Mouse (Mus musculus) neural tube, embryonic 11.5 days (tissue): ENCODE results near the gene Hspbap1. TPM values are rescaled to one million over a fixed set of nuclear protein-coding genes. Genes with fewer than 3 reads are reported as not detected.

ENCODE experiments used
- ATAC-seq: fragments of 200-750 bp; cut with Nextera tagmentation; 2 replicates; pipeline ENCODE4 v1.8.0; 2017; ENCODE audit warnings: moderate number of reproducible peaks, mild to moderate bottlenecking, moderate TSS enrichment, moderate library complexity; ENCODE audit not compliant: insufficient read depth, low FRiP score, low TSS enrichment
- DNase-seq: peaks from one replicate; pipeline ENCODE4 v3.0.0-alpha.2; 2015; ENCODE audit warnings: low spot score
- H3K27ac ChIP-seq: fragments of 300-500 bp; sonication (generic); 2 replicates; pipeline ENCODE4 v1.5.1; 2014; ENCODE audit warnings: low read depth, mild to moderate bottlenecking, low read length
- H3K27me3 ChIP-seq: fragments of 300-500 bp; sonication (generic); 2 replicates; pipeline ENCODE4 v1.6.1; 2014; ENCODE audit warnings: mild to moderate bottlenecking, low read length, mixed read lengths; ENCODE audit not compliant: control insufficient read depth, insufficient read depth
- H3K36me3 ChIP-seq: fragments of 300-500 bp; sonication (generic); 2 replicates; pipeline ENCODE4 v1.6.1; 2014; ENCODE audit warnings: mild to moderate bottlenecking, low read length, moderate library complexity, mixed read lengths; ENCODE audit not compliant: control insufficient read depth, insufficient read depth
- H3K4me1 ChIP-seq: fragments of 300-500 bp; sonication (generic); 2 replicates; pipeline ENCODE4 v1.6.1; 2014; ENCODE audit warnings: low read length, mixed read lengths; ENCODE audit not compliant: control insufficient read depth, insufficient read depth
- H3K4me2 ChIP-seq: fragments of 300-500 bp; sonication (generic); 2 replicates; pipeline ENCODE4 v1.6.1; 2014; ENCODE audit warnings: low read depth, mild to moderate bottlenecking, moderate library complexity
- H3K4me3 ChIP-seq: fragments of 300-500 bp; sonication (generic); 2 replicates; pipeline ENCODE4 v1.5.1; 2014; ENCODE audit warnings: low read depth, low read length
- H3K9ac ChIP-seq: fragments of 300-500 bp; sonication (generic); 2 replicates; pipeline ENCODE4 v1.6.1; 2014; ENCODE audit warnings: mild to moderate bottlenecking, low read length
- H3K9me3 ChIP-seq: fragments of 300-500 bp; sonication (generic); 2 replicates; pipeline ENCODE4 v1.6.1; 2016; ENCODE audit warnings: low read length; ENCODE audit not compliant: control insufficient read depth
- WGBS: fragments of 180-500 bp; shearing (Covaris S2); extraction: QIAGEN DNeasy Blood & Tissue Kit; methylation state at CpG from one replicate; pipeline ENCODE4 v1.1.7; 2014; 5-methylcytosine and 5-hydroxymethylcytosine counted together
- polyA plus RNA-seq: library from polyadenylated mRNA; unstranded; fragments of >200 nt; fragmentation: Nextera tagmentation; extraction: Ambion mirVana; gene quantifications from 2 replicates; pipeline ENCODE4 v1.2.1, GENCODE M21; 2014

The Hspbap1 gene
- polyA plus RNA-seq, 1 experiment from 2014 or later = 23.8 TPM

- Histone ChIP-seq H3K4me3 (peak within 1 kb of the TSS; percentile 84), H3K27ac (peak within 1 kb of the TSS; percentile 64; the same call in 1 of the 2 replicates), H3K36me3 (no peaks in the 10 kb centered on the region), H3K9ac (peak within 1 kb of the TSS; percentile 93), H3K9me3 (no peaks in the 10 kb centered on the region), H3K4me1 (peaks cover 13% of the 10 kb centered on the region), H3K4me2 (peak within 1 kb of the TSS; percentile 88), H3K27me3 (no peaks in the 10 kb centered on the region)
- DNase-seq (peak; percentile 84), ATAC-seq (peak; percentile 69)
- under 1% methylated on average over 45 of the region's 78 CpGs for WGBS
Observed at GRCm38 (mm10) chr16:35768785-35769642, 1.2 kb upstream of the Hspbap1 start, which contains the start of gene Dirc2. Gene Dirc2, minus strand, starts transcription at chr16:35769356.

- H3K36me3 ChIP-seq = no peaks in the 10 kb centered on the region
- H3K9ac ChIP-seq = no peak overlapping the region
Observed at GRCm38 (mm10) chr16:35771141-35771540, 966 bp downstream of the Hspbap1 start.

GRCm38 (mm10) chr16:35771606-35772005 is 1.4 kb downstream of the Hspbap1 start:
- Histone ChIP-seq H3K27me3 (no peaks in the 10 kb centered on the region), H3K4me3 (no peak overlapping the region), H3K4me2 (no peak overlapping the region), H3K27ac (no peak overlapping the region), H3K4me1 (peaks cover 13% of the 10 kb centered on the region), H3K36me3 (no peaks in the 10 kb centered on the region), H3K9ac (no peak overlapping the region), H3K9me3 (no peaks in the 10 kb centered on the region)
- DNase-seq = no peak
- 86% methylated on average over 5 of the region's 5 CpGs for WGBS
- ATAC-seq = no peak

More at GRCm38 (mm10) chr16:35771141-35771540, 966 bp downstream of the Hspbap1 start:
- Histone ChIP-seq H3K4me3 (no peak overlapping the region; the same call in 1 of the 2 replicates), H3K4me1 (peaks cover 13% of the 10 kb centered on the region), H3K27me3 (no peaks in the 10 kb centered on the region), H3K4me2 (peak overlapping the region; percentile 88), H3K9me3 (no peaks in the 10 kb centered on the region), H3K27ac (no peak overlapping the region)
- WGBS = 20% methylated on average over 8 of the region's 8 CpGs
- DNase-seq = no peak
- ATAC-seq = no peak

GRCm38 (mm10) chr16:35772598-35772997 is 2.4 kb downstream of the Hspbap1 start:
- Histone ChIP-seq H3K4me2 (no peak overlapping the region), H3K9ac (no peak overlapping the region), H3K4me1 (peaks cover 13% of the 10 kb centered on the region), H3K36me3 (no peaks in the 10 kb centered on the region), H3K9me3 (no peaks in the 10 kb centered on the region), H3K27me3 (no peaks in the 10 kb centered on the region), H3K27ac (no peak overlapping the region), H3K4me3 (no peak overlapping the region)
- no peak for DNase-seq
- 94% methylated on average over 5 of the region's 5 CpGs for WGBS
- ATAC-seq = no peak

GRCm38 (mm10) chr16:35775835-35776234 is 5.7 kb downstream of the Hspbap1 start:
- Histone ChIP-seq H3K4me3 (no peak overlapping the region), H3K27ac (no peak overlapping the region), H3K9me3 (no peaks in the 10 kb centered on the region), H3K4me1 (peaks cover 5% of the 10 kb centered on the region), H3K9ac (no peak overlapping the region), H3K4me2 (no peak overlapping the region), H3K36me3 (no peaks in the 10 kb centered on the region), H3K27me3 (no peaks in the 10 kb centered on the region)
- DNase-seq (no peak), ATAC-seq (no peak)
- 93% methylated on average over 1 of the region's 1 CpGs for WGBS

GRCm38 (mm10) chr16:35776737-35777136 is 6.6 kb downstream of the Hspbap1 start:
- H3K36me3 ChIP-seq = no peaks in the 10 kb centered on the region
- no peak overlapping the region for H3K4me2 ChIP-seq
- no peak overlapping the region for H3K4me3 ChIP-seq
- no peak for ATAC-seq
- WGBS = 95% methylated on average over 7 of the region's 7 CpGs
- H3K9me3 ChIP-seq = no peaks in the 10 kb centered on the region
- H3K27ac ChIP-seq = no peak overlapping the region
- no peaks in the 10 kb centered on the region for H3K4me1 ChIP-seq
- DNase-seq = no peak
- no peak overlapping the region for H3K9ac ChIP-seq
- H3K27me3 ChIP-seq = no peaks in the 10 kb centered on the region

- no peak for DNase-seq
- H3K27ac ChIP-seq = no peak overlapping the region
- H3K4me1 ChIP-seq = no peaks in the 10 kb centered on the region
- WGBS = 97% methylated on average over 4 of the region's 4 CpGs
- H3K36me3 ChIP-seq = no peaks in the 10 kb centered on the region
- H3K27me3 ChIP-seq = no peaks in the 10 kb centered on the region
- H3K4me2 ChIP-seq = no peak overlapping the region
- no peak for ATAC-seq
- H3K4me3 ChIP-seq = no peak overlapping the region
- H3K9ac ChIP-seq = no peak overlapping the region
- no peaks in the 10 kb centered on the region for H3K9me3 ChIP-seq
Observed at GRCm38 (mm10) chr16:35777768-35778167, 7.6 kb downstream of the Hspbap1 start.

- Histone ChIP-seq H3K9ac (no peak overlapping the region), H3K27me3 (no peaks in the 10 kb centered on the region), H3K27ac (no peak overlapping the region), H3K36me3 (no peaks in the 10 kb centered on the region), H3K4me2 (no peak overlapping the region), H3K4me3 (no peak overlapping the region), H3K4me1 (no peaks in the 10 kb centered on the region), H3K9me3 (no peaks in the 10 kb centered on the region)
- 84% methylated on average over 7 of the region's 7 CpGs for WGBS
- ATAC-seq (no peak), DNase-seq (no peak)
Observed at GRCm38 (mm10) chr16:35779681-35780080, 9.5 kb downstream of the Hspbap1 start.

- ATAC-seq = no peak
- H3K27me3 ChIP-seq = no peaks in the 10 kb centered on the region
- no peak for DNase-seq
- H3K27ac ChIP-seq = no peak overlapping the region
- H3K4me3 ChIP-seq = no peak overlapping the region
- H3K9ac ChIP-seq = no peak overlapping the region
- no peaks in the 10 kb centered on the region for H3K36me3 ChIP-seq
- H3K4me1 ChIP-seq = no peaks in the 10 kb centered on the region
- 84% methylated on average over 9 of the region's 9 CpGs for WGBS
- no peak overlapping the region for H3K4me2 ChIP-seq
- no peaks in the 10 kb centered on the region for H3K9me3 ChIP-seq
Observed at GRCm38 (mm10) chr16:35781096-35781495, 10.9 kb downstream of the Hspbap1 start.
